Mouse (Mus musculus): Measurements from ENCODE around the gene Supt3. TPM values are rescaled to one million over a fixed set of nuclear protein-coding genes. Genes with fewer than 3 reads are reported as not detected.

Gene Supt3
- polyA plus RNA-seq, 1 experiment from 2014 or later: 21.1 TPM

DNA sequence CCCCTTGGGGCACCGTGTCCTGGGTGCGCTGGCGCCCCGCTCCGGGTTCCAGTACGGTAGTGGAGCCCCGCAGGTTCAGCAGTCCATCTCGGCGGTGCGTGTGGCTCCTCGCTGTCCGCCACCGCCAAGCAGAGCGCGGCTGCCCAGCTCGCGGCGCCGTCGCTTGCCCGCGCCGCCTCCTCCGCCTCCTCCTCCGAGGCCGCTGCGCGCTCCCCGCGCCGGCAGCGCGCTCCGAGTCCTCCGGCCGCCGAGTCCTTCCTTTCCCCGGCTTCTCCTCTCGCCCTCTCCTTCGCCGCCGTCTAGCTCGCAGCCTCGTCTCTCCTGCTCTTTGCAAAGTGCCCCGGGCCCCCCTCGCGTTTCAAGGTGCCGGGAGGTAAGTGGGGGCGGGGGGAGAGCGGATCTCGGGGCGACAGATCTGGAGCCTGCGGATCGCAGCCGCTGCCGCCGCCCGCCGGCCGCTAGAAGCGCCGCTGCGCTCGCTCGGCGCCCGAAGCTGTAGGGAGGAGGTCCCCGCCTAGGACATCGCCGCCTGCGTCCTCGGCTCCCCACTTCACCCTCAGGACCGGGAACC is 40.9 kb upstream of the Supt3 start:
- TF ChIP-seq CTCF (IDR thresholded peaks at IDR 0.05; ENCODE audit: low read depth): peak; percentile 24; the same call in 1 of the 2 replicates
- Histone ChIP-seq H3K36me3 (ENCODE audit: insufficient read depth) (no peaks in the 10 kb centered on the region), H3K27me3 (ENCODE audit: insufficient read depth, low read length) (peaks cover 78% of the 10 kb centered on the region), H3K4me3 (ENCODE audit: low read depth, low read length) (peak overlapping the region; percentile 64), H3K4me2 (peak overlapping the region; percentile 93), H3K9ac (peak overlapping the region; percentile 63), H3K4me1 (ENCODE audit: insufficient read depth) (0 out of 2 replicates have a peak, but pooled peaks cover 4% of the 10 kb centered on the region), H3K27ac (ENCODE audit: low read depth) (no peak overlapping the region), H3K9me3 (ENCODE audit: low read depth, low read length) (no peaks in the 10 kb centered on the region)
- DNase-seq (peak; percentile 84), ATAC-seq (ENCODE audit: insufficient read depth) (peak; percentile 77)
- WGBS: under 1% methylated on average over 71 of the region's 73 CpGs

DNA sequence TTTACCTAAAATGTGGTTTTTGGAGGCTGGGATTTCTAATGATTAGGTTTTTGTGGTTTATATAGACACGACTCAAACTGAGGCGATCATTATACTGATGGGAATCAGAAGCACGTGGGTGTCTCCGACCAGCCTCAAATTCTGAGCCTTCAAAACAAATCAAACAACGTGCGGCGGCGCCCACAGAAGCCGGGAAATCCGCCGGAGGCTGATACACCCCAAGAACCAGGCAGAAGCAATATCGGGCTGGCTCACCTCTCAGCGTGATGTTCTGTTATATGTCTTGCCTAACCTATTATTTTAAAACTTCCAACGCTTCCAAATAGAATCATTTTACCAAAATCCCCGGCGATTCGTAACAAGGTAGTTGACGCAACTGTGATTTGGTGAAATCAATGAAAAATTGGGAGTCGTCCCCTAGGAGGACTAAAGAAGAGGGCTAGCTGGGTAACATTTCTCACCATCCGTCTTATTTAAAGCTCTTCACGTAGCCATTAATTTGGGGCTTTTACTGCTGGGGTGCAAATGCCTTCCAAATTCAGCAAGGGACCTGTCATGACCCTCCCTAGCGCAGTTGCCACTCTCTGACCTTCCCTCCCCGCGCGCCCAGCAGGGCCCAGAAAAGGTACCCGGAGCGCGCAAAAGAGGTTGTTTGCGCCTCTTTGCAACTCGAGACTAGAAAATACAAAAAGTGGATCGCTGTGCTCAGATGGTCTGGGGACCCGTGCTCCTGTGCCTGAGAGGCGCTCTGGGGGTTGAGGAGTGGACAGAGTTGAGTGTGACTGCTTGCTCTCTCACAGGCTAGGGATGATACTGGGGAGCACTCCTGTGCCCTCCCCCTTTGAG is 39.5 kb upstream of the Supt3 start:
- Histone ChIP-seq H3K27ac (ENCODE audit: low read depth) (no peak overlapping the region), H3K4me2 (peak overlapping the region; percentile 51), H3K4me1 (ENCODE audit: insufficient read depth) (0 out of 2 replicates have a peak, but pooled peaks cover 4% of the 10 kb centered on the region), H3K9me3 (ENCODE audit: low read depth, low read length) (no peaks in the 10 kb centered on the region), H3K4me3 (ENCODE audit: low read depth, low read length) (peak overlapping the region; percentile 24), H3K9ac (no peak overlapping the region), H3K27me3 (ENCODE audit: insufficient read depth, low read length) (peaks cover 70% of the 10 kb centered on the region), H3K36me3 (ENCODE audit: insufficient read depth) (no peaks in the 10 kb centered on the region)
- TF ChIP-seq CTCF (IDR thresholded peaks at IDR 0.05; ENCODE audit: low read depth): no peak
- ATAC-seq (ENCODE audit: insufficient read depth) (no peak), DNase-seq (peak; percentile 37)
- 2% methylated on average over 33 of the region's 33 CpGs for WGBS

DNA sequence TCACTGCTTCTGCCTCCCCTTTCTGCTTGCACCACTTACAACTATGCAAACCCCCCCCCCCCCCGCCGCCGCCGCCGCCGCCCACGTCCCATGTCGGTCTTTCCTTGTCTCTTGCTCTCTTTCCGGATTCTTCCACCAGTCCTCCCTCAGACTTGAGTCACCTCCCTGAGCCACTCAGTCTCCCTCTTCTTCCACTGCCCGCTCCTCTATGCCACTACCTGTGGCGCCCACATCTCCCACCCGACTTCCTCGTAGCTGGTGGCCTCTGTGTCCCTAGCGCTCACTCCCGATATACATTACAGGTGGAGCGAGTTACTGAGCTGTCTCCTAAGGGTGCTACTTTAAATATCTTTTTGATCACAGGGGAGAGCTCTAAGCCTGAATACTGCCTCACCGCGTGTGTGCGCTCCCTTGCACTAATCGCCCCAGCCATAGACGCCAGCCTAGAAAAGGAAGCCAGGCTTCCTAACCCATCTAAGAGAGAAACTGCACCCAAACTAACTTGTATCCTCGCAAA is 38.8 kb upstream of the Supt3 start:
- 5% methylated on average over 20 of the region's 22 CpGs for WGBS
- Histone ChIP-seq H3K27ac (ENCODE audit: low read depth) (no peak overlapping the region), H3K9me3 (ENCODE audit: low read depth, low read length) (no peaks in the 10 kb centered on the region), H3K4me2 (peak overlapping the region; percentile 51), H3K4me3 (ENCODE audit: low read depth, low read length) (peak overlapping the region; percentile 24), H3K4me1 (ENCODE audit: insufficient read depth) (0 out of 2 replicates have a peak, but pooled peaks cover 4% of the 10 kb centered on the region), H3K9ac (no peak overlapping the region), H3K36me3 (ENCODE audit: insufficient read depth) (no peaks in the 10 kb centered on the region), H3K27me3 (ENCODE audit: insufficient read depth, low read length) (peaks cover 66% of the 10 kb centered on the region)
- DNase-seq: no peak
- no peak for ATAC-seq (ENCODE audit: insufficient read depth)
- TF ChIP-seq CTCF (IDR thresholded peaks at IDR 0.05; ENCODE audit: low read depth): no peak

DNA sequence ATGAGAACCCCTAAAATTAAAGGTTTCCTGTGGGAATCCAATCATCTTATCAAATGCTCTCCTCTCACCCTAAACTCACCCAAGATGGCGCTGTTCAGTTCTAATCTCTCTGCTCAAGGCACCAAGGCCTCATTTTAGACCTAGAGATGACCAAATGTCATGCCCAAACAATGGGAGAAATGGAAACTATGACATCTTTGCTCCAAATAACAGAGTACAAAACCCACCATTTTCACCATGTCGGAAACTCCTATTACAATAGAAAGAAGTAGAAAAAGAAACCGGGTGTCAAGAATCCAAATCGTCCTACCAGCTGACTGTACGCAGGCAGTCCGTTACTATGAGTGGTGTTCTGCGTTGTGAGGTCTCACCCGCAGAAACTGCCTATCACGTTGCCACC is 34.7 kb upstream of the Supt3 start:
- Histone ChIP-seq H3K9ac (no peak overlapping the region), H3K27ac (ENCODE audit: low read depth) (no peak overlapping the region), H3K9me3 (ENCODE audit: low read depth, low read length) (no peaks in the 10 kb centered on the region), H3K27me3 (ENCODE audit: insufficient read depth, low read length) (peaks cover 30% of the 10 kb centered on the region), H3K4me3 (ENCODE audit: low read depth, low read length) (no peak overlapping the region), H3K36me3 (ENCODE audit: insufficient read depth) (no peaks in the 10 kb centered on the region), H3K4me1 (ENCODE audit: insufficient read depth) (no peaks in the 10 kb centered on the region), H3K4me2 (no peak overlapping the region)
- no peak for TF ChIP-seq CTCF (IDR thresholded peaks at IDR 0.05; ENCODE audit: low read depth)
- ATAC-seq (ENCODE audit: insufficient read depth) (no peak), DNase-seq (no peak)
- 80% methylated on average over 9 of the region's 9 CpGs for WGBS

DNA sequence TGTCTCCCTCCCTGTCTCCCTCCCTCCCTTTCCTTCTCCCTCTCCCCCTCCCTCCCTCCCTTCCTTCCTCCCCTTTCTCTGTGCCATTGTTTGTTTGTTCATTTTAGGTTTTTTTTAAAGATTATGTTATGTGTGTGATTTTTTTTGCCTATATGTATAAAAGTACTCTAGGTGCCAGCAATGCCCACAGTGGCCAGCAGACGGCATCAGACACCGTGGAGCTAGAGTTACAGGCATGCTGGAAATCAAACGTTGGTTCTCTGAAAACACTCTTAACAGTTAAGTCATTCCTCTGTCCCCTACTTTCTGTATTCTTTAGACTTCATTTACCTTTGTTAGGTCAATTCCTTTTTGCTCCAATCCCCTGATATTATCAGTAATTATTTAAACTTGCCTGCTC is 33.2 kb upstream of the Supt3 start:
- Histone ChIP-seq H3K4me3 (ENCODE audit: low read depth, low read length) (no peak overlapping the region), H3K4me2 (no peak overlapping the region), H3K27ac (ENCODE audit: low read depth) (no peak overlapping the region), H3K9me3 (ENCODE audit: low read depth, low read length) (no peaks in the 10 kb centered on the region), H3K36me3 (ENCODE audit: insufficient read depth) (no peaks in the 10 kb centered on the region), H3K27me3 (ENCODE audit: insufficient read depth, low read length) (peaks cover 14% of the 10 kb centered on the region), H3K4me1 (ENCODE audit: insufficient read depth) (no peaks in the 10 kb centered on the region), H3K9ac (no peak overlapping the region)
- peak; percentile 56 for TF ChIP-seq CTCF (IDR thresholded peaks at IDR 0.05; ENCODE audit: low read depth)
- ATAC-seq (ENCODE audit: insufficient read depth): no peak
- WGBS: 55% methylated on average over 3 of the region's 3 CpGs
- no peak for DNase-seq

DNA sequence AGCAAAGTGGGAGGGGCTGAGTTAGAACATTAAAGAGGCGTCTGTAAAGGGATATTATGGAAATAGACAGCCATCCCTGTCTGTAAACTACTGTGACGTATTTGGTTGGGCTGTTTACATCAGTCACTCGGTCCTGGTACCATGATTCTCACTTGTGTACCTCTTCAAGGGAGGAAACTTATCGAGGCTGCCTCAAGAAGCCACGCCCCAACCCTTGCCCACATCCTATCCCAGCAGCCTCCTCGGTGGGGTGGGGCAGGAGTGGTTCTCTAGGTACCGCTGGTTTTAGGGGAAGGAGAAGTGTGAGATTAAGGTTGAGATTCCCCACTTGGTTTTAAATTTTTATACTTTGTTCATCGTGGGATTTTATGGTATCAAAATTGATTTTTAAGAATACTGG is 31.6 kb upstream of the Supt3 start:
- Histone ChIP-seq H3K4me3 (ENCODE audit: low read depth, low read length) (no peak overlapping the region), H3K9me3 (ENCODE audit: low read depth, low read length) (no peaks in the 10 kb centered on the region), H3K9ac (no peak overlapping the region), H3K36me3 (ENCODE audit: insufficient read depth) (no peaks in the 10 kb centered on the region), H3K4me1 (ENCODE audit: insufficient read depth) (no peaks in the 10 kb centered on the region), H3K27me3 (ENCODE audit: insufficient read depth, low read length) (peaks cover 3% of the 10 kb centered on the region), H3K4me2 (no peak overlapping the region), H3K27ac (ENCODE audit: low read depth) (no peak overlapping the region)
- TF ChIP-seq CTCF (IDR thresholded peaks at IDR 0.05; ENCODE audit: low read depth): no peak
- ATAC-seq (ENCODE audit: insufficient read depth): no peak
- WGBS: 77% methylated on average over 8 of the region's 8 CpGs
- DNase-seq: no peak

DNA sequence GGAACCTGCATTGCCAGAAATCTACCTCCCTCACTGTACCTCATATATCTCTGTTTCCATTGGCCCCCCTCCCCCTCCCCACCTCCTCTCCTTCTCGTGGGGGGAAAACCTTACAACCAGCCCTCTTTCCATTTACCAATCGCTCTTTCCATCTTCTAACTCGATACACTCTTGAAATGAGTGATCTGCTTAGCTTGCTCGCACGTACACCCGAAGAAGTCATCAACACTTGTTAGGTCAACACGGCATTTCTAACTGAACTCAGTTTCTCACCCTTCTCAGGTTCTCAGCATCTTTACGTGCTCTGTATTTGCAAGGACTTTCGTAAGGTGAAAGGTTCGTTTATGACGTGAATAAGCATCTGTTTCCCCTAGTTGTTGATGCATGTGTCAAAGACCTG is 10.6 kb upstream of the Supt3 start:
- DNase-seq: no peak
- Histone ChIP-seq H3K4me1 (ENCODE audit: insufficient read depth) (no peaks in the 10 kb centered on the region), H3K27ac (ENCODE audit: low read depth) (no peak overlapping the region), H3K36me3 (ENCODE audit: insufficient read depth) (no peaks in the 10 kb centered on the region), H3K27me3 (ENCODE audit: insufficient read depth, low read length) (no peaks in the 10 kb centered on the region), H3K4me3 (ENCODE audit: low read depth, low read length) (no peak overlapping the region), H3K9me3 (ENCODE audit: low read depth, low read length) (no peaks in the 10 kb centered on the region), H3K9ac (no peak overlapping the region), H3K4me2 (no peak overlapping the region)
- no peak for TF ChIP-seq CTCF (IDR thresholded peaks at IDR 0.05; ENCODE audit: low read depth)
- WGBS: 78% methylated on average over 11 of the region's 11 CpGs
- no peak for ATAC-seq (ENCODE audit: insufficient read depth)
